Mouse (Mus musculus) layer of hippocampus, adult 6 months (tissue): Measurements from ENCODE around the gene 1700020D05Rik. TPM values are rescaled to one million over a fixed set of nuclear protein-coding genes. Genes with fewer than 3 reads are reported as not detected.

Source experiments
- long read RNA-seq, 2 experiments: library from polyadenylated mRNA; unstranded; transcript quantifications; one replicate each; pipeline ENCODE4 v2.0.0; 2019 to 2020
- polyA plus RNA-seq: library from polyadenylated mRNA; unstranded; fragments of <200 nt; fragmentation: Nextera tagmentation; gene quantifications from 2 replicates; pipeline ENCODE4 v1.2.3, GENCODE M21; 2021

Gene 1700020D05Rik
- polyA plus RNA-seq, result not detected in 2 replicates
- long read RNA-seq, experiment 1, result 0 reads
- long read RNA-seq, experiment 2, result 0 reads

DNA sequence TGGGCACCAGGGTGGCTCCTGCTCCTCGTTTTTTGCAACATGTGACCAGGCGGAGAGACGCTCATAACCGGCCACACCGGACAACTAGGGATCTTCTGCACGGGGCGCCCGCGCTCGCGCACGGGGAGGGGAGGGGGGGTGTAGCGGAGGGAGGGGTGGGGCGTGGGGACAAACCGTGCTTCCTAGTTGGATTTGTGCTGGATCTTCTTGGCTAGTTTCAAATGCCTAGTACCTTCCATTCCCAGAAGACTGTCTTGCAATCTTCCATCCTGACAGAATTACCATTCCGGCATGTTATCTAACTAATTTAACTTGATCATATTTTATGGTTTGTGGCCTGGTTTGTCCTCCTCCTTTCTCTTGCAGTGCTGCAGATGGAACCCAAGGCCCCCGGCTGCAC lies at the start of gene 1700020D05Rik:
Gene 1700020D05Rik, minus strand, starts transcription at position 101 of the 400 bp plus-strand sequence.

DNA sequence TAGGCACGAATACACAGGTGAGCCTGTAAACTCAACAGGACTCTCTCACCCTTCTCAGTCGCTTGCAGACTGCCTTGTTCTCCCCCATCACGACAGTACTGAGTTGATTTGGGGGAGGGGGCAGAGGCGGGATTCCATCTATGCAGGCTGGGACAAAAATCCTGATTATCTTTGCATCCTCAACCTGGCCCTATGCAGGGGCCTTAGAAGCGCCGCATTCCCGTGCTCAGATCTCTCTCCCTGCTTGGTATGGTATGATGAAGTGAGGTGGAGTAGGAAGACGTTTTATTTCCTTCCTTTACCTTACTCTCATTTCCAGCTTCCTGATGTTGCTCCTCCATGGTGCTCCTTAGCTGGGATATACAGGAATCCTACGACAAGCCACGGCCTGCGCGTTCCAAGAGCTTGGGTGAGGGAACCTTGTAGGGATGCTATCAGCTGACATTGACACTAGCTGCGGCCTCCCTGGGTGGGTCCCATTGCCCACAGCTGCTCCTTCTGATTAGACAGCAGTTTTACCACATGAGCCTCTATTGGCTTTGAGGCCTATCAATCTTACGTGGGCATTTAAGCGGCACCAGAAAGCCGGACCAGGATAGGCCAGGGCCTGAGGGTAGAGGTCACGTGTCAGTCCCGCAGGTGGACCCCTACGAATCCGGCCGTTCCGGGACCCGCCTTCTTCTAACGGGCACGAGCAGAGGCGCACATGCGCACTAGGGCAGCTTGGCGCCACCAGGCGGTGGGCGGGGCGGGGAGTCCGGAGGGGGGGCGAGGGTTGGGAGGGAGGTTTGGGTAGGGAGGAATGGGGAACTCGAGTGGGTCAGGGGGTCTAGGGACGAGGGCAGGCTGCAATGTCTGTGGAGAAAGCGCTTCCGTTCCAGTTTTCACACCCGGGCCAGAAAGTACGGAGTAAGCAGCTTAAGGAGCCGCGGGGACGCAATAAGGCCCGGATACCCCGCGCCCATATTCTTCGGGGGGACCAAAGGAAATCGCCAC lies 6.7 kb upstream of the 1700020D05Rik start, which contains the start of gene Snx32:
Gene Snx32, minus strand, starts transcription at position 508 of the 996 bp plus-strand sequence.

DNA sequence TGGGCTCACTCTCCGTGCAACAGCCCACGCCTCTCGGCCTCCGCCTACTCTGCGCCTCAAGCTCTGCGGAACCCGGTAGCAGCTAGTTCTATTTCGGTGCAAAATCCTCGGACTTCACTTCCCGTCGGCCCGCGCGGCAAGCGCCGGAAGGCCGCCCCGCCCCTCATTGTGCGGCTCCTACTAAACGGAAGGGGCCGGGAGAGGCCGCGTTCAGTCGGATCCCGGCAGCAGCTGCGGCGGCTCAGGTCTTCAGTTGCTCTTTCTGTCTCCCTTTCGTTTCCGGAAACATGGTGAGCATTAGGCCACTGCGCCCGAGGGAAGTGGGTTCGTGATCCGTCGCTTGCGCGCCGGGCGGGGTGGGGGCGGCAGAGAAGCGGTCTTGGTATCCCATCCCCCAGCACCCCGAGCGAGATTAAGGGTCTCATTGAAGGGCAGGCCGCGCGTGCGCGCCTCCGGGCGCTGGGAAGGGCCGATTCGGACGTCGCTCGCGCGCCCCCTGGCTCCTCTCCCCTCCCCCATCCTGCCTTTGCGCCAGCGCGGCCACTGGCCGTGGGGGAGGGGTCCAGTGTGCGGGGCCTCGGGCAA lies 13.2 kb downstream of the 1700020D05Rik start, which contains the start of gene Cfl1:
Gene Cfl1, plus strand, starts transcription at position 143 of the 585 bp plus-strand sequence.

DNA sequence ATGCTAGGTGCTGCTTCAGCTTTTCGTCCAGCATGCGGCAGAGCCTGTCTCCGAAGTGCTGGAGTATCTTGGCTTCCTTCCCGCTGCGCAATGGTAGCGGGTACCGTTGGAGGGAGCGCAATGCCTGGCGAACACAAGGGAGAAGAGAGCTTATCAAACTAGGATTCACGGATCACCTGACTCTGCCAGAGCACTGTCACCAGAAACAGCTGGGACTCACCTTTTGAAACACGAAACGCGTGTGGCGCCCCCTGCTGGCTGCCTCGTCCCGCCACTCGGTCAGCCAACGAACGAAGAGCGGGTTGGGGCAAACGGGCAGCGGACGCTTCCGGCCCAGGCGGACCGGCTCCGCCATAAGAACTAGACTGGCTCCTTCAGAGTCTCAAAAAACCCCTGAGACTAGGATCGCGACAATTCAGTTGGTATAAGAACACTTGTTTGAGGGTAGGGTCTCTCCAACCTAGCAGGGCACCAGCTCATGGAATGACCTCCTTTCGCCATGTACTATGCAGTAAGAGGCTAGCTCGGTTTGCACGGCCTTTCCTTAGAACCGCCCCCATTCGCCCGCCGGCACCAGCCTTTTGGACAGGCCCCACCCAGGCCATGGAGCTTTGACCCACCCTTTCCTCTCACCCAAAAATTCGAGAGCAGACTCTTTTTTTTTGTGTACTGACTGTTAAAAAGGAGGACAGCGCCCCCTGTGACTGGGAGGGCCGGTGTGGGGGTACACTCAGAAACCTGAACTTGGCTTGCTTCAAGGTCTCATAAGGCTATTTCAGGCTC lies 15.6 kb downstream of the 1700020D05Rik start, which contains the start of gene Mus81:
Gene Mus81, minus strand, starts transcription at position 635 of the 783 bp plus-strand sequence.

DNA sequence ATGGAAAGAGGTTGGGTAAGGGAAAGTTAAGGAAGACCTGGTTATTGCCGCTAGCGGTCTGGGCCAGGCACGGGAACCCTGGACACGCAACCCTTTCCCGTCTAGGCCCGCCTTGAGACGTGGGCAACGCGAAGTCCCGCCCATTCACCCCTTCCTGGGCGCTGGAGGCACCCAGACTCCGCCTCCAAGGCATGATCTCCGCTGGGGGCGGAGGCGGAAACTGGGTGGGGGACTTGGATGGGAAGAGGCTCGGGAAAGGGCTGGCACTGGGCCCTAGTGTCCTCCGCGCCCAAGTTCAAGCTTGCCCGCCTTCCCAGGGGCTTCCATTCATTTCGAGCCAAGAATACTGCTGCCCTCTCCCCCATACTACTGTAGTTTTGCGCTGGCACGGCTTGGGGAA lies 29.9 kb downstream of the 1700020D05Rik start, which contains the start of gene Efemp2:
Gene Efemp2, plus strand, starts transcription at position 235 of the 400 bp plus-strand sequence.

DNA sequence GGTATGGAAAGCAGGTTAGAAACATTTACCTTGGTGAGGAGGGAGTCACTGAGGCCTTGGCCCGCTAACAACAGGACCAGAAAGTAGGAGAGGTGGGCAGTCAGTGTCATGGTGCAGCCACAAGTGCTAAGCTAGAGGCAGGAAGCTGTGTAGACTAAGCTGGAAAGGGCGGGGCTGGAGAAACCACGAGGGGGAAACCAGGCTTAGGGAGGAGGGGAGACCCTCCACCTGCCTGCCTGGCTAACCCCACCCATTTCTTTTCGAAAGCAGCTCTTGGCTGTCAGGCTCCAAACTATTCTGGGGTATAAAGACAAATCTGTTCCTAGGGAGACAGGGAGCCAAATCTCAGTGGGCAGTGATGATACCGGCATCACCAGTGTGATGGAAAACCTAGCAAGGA lies 35.2 kb downstream of the 1700020D05Rik start, which contains the start of gene Ctsw:
Gene Ctsw, minus strand, starts transcription at position 134 of the 400 bp plus-strand sequence.

DNA sequence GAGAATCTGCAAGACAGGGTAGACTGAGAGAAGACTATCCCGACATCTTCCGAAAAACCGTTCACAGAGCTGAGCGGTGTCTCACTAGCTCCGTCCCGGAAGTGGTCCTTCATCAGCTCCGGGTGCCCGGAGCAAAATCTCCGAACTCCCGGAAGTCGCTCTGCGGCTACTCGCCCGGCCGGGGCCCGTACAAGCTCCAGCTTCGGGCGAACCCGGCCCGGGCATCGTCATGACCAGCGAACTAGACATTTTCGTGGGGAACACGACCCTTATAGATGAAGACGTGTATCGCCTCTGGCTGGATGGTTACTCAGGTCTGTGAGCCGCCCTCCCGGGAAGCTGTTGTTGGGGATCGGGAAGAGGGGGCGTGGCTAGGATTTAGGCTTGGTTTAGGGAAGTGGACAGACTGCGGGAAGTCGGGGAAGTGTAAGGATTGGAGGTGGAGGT lies 43.1 kb downstream of the 1700020D05Rik start, which contains the start of gene Fibp:
Gene Fibp, plus strand, starts transcription at position 151 of the 447 bp plus-strand sequence.

DNA sequence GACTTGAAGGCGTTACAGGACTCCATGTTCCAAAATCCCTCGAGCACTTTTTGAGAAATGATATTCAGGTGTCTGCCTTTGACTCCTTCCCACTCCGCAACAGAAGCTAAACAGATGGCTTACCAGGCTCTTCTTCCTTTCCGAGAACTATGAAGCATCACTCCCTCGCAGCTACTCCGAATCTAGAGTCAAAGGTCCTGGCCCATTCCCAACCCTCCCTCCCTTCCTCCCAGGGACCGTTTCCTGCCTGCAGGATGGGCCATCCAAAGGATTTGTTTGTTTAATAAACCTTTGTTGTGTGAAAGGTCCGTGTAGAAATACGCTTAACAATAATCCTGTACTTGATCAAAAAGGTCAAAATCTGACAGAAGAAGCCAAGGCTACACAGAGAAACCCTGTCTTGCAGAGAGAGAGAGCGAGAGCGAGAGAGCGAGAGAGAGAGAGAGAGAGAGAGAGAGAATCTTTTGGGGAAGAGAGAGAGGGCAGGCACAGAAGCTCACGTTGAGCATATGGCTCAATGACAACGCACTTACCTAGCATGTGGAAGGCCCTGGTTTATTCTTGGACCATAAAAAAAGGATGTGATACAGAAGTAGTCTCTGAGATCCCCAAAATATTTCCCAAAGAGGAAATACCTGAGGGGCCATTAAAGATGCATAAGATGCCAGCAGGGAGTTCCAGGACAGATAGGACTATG lies 45.7 kb downstream of the 1700020D05Rik start, which contains the start of gene Ccdc85b:
Gene Ccdc85b, minus strand, starts transcription at position 149 of the 697 bp plus-strand sequence.

Other genes starting within 250 kb of the 1700020D05Rik start
- 25.5 and 25.8 TPM in 2 replicates for gene Pacs1, start 230.7 kb downstream of the 1700020D05Rik start, polyA plus RNA-seq
- gene Sf3b2, start 208.3 kb downstream of the 1700020D05Rik start, polyA plus RNA-seq, result 214 and 232 TPM in 2 replicates
- 71.6 and 91.0 TPM in 2 replicates for gene Gal3st3, start 205.5 kb downstream of the 1700020D05Rik start, polyA plus RNA-seq
- not detected in 2 replicates for gene Catsper1, start 168.0 kb downstream of the 1700020D05Rik start, polyA plus RNA-seq
- gene Cst6, start 154.2 kb downstream of the 1700020D05Rik start, polyA plus RNA-seq, result 20.6 and 32.3 TPM in 2 replicates
- 22.7 and 28.8 TPM in 2 replicates for gene Eif1ad, start 137.0 kb downstream of the 1700020D05Rik start, polyA plus RNA-seq
- 166 and 174 TPM in 2 replicates for gene Banf1, start 136.6 kb downstream of the 1700020D05Rik start, polyA plus RNA-seq
- gene Sart1, start 115.1 kb downstream of the 1700020D05Rik start, polyA plus RNA-seq, result 23.3 and 23.5 TPM in 2 replicates
- gene Tsga10ip, start 101.3 kb downstream of the 1700020D05Rik start, polyA plus RNA-seq, result not detected in 2 replicates
- 165 and 209 TPM in 2 replicates for gene Drap1, start 78.8 kb downstream of the 1700020D05Rik start, polyA plus RNA-seq
- gene AI837181, start 78.6 kb downstream of the 1700020D05Rik start, polyA plus RNA-seq, result 40.3 and 40.7 TPM in 2 replicates
- 0.38 TPM in 1 of 2 replicates, not detected in the other for gene Fosl1, start 56.2 kb downstream of the 1700020D05Rik start, polyA plus RNA-seq
- gene Ccdc85b, start 45.9 kb downstream of the 1700020D05Rik start, polyA plus RNA-seq, result 15.8 and 16.5 TPM in 2 replicates
- gene Fibp, start 43.2 kb downstream of the 1700020D05Rik start, polyA plus RNA-seq, result 85.1 and 88.5 TPM in 2 replicates
- 0.20 and 0.41 TPM in 2 replicates for gene Ctsw, start 35.3 kb downstream of the 1700020D05Rik start, polyA plus RNA-seq
- gene Efemp2, start 29.8 kb downstream of the 1700020D05Rik start, polyA plus RNA-seq, result 17.7 and 32.4 TPM in 2 replicates
- gene Mus81, start 15.4 kb downstream of the 1700020D05Rik start, polyA plus RNA-seq, result 24.3 and 24.9 TPM in 2 replicates
- gene Cfl1, start 13.3 kb downstream of the 1700020D05Rik start, polyA plus RNA-seq, result 906 and 1,048 TPM in 2 replicates
- gene Snx32, start 6.8 kb upstream of the 1700020D05Rik start, polyA plus RNA-seq, result 50.6 and 51.6 TPM in 2 replicates
- not detected in 2 replicates for gene Ovol1, start 56.9 kb upstream of the 1700020D05Rik start, polyA plus RNA-seq
- gene Ap5b1, start 64.2 kb upstream of the 1700020D05Rik start, polyA plus RNA-seq, result 2.8 and 5.1 TPM in 2 replicates
- gene Rnaseh2c, start 98.1 kb upstream of the 1700020D05Rik start, polyA plus RNA-seq, result 47.4 and 53.5 TPM in 2 replicates
- 41.3 and 45.1 TPM in 2 replicates for gene Kat5, start 106.5 kb upstream of the 1700020D05Rik start, polyA plus RNA-seq
- 9.2 and 14.8 TPM in 2 replicates for gene Rela, start 133.7 kb upstream of the 1700020D05Rik start, polyA plus RNA-seq
- 7.2 and 9.3 TPM in 2 replicates for gene Sipa1, start 159.9 kb upstream of the 1700020D05Rik start, polyA plus RNA-seq
- 6.1 and 6.9 TPM in 2 replicates for gene Map3k11, start 185.0 kb upstream of the 1700020D05Rik start, polyA plus RNA-seq
- gene Pcnx3, start 185.1 kb upstream of the 1700020D05Rik start, polyA plus RNA-seq, result 6.7 and 8.1 TPM in 2 replicates
- gene Kcnk7, start 200.6 kb upstream of the 1700020D05Rik start, polyA plus RNA-seq, result 0.65 and 0.82 TPM in 2 replicates
- 9.6 and 11.4 TPM in 2 replicates for gene Ehbp1l1, start 222.5 kb upstream of the 1700020D05Rik start, polyA plus RNA-seq
- 13.9 and 17.1 TPM in 2 replicates for gene Fam89b, start 225.9 kb upstream of the 1700020D05Rik start, polyA plus RNA-seq
- gene Ltbp3, start 237.1 kb upstream of the 1700020D05Rik start, polyA plus RNA-seq, result 2.5 and 4.3 TPM in 2 replicates